Mouse (Mus musculus): ENCODE data around the gene Tspan9. TPM values are rescaled to one million over a fixed set of nuclear protein-coding genes. Genes with fewer than 3 reads are reported as not detected.
A peak's percentile ranks its signal among the peaks of the same experiment; 100 is the strongest.

The Tspan9 gene
- polyA plus RNA-seq, 1 experiment from 2014 or later = 69.7 TPM

- Histone ChIP-seq H3K9me3 (no peaks in the 10 kb centered on the region), H3K27me3 (replicated peaks; ENCODE audit: low read depth, poor library complexity, severe bottlenecking) (peaks cover 27% of the 10 kb centered on the region), H3K4me1 (peaks cover 96% of the 10 kb centered on the region), H3K27ac (replicated peaks) (peak overlapping the region; percentile 11; the same call in 1 of the 2 replicates), H3K4me3 (no peak overlapping the region), H3K36me3 (replicated peaks) (no peaks in the 10 kb centered on the region)
- WGBS = 40% methylated on average over 6 of the region's 6 CpGs
- DNase-seq (ENCODE audit: low spot score) = no peak
Observed at GRCm38 (mm10) chr6:128038568-128038967, 104.8 kb downstream of the Tspan9 start.

GRCm38 (mm10) chr6:128036597-128036996 lies 106.8 kb downstream of the Tspan9 start:
- DNase-seq (ENCODE audit: low spot score) = no peak
- H3K4me1 ChIP-seq = peaks cover 94% of the 10 kb centered on the region
- no peaks in the 10 kb centered on the region for H3K9me3 ChIP-seq
- H3K27me3 ChIP-seq (replicated peaks; ENCODE audit: low read depth, poor library complexity, severe bottlenecking) = peaks cover 38% of the 10 kb centered on the region
- no peaks in the 10 kb centered on the region for H3K36me3 ChIP-seq (replicated peaks)
- H3K4me3 ChIP-seq = no peak overlapping the region
- no peak overlapping the region for H3K27ac ChIP-seq (replicated peaks)
- WGBS = 72% methylated on average over 9 of the region's 9 CpGs

GRCm38 (mm10) chr6:128035930-128036309 lies 107.5 kb downstream of the Tspan9 start:
- peaks cover 92% of the 10 kb centered on the region for H3K4me1 ChIP-seq
- 8% methylated on average over 4 of the region's 4 CpGs for WGBS
- H3K27ac ChIP-seq (replicated peaks) = peak overlapping the region; percentile 83

GRCm38 (mm10) chr6:128035250-128035929 lies 108.0 kb downstream of the Tspan9 start:
- peak overlapping the region; percentile 74 for H3K4me3 ChIP-seq
- H3K4me1 ChIP-seq = peaks cover 92% of the 10 kb centered on the region
- peaks cover 38% of the 10 kb centered on the region for H3K27me3 ChIP-seq (replicated peaks; ENCODE audit: low read depth, poor library complexity, severe bottlenecking)
- no peaks in the 10 kb centered on the region for H3K9me3 ChIP-seq
- no peaks in the 10 kb centered on the region for H3K36me3 ChIP-seq (replicated peaks)
- peak overlapping the region; percentile 83 for H3K27ac ChIP-seq (replicated peaks)
- peak; percentile 62 for DNase-seq (ENCODE audit: low spot score)
- WGBS = under 1% methylated on average over 36 of the region's 36 CpGs

More at GRCm38 (mm10) chr6:128035930-128036309, 107.5 kb downstream of the Tspan9 start:
- Histone ChIP-seq H3K9me3 (no peaks in the 10 kb centered on the region), H3K36me3 (replicated peaks) (no peaks in the 10 kb centered on the region), H3K27me3 (replicated peaks; ENCODE audit: low read depth, poor library complexity, severe bottlenecking) (peaks cover 38% of the 10 kb centered on the region), H3K4me3 (peak overlapping the region; percentile 74)
- DNase-seq (ENCODE audit: low spot score) = peak; percentile 42

- Histone ChIP-seq H3K4me1 (peaks cover 93% of the 10 kb centered on the region), H3K4me3 (peak overlapping the region; percentile 74), H3K9me3 (no peaks in the 10 kb centered on the region), H3K27me3 (replicated peaks; ENCODE audit: low read depth, poor library complexity, severe bottlenecking) (peaks cover 38% of the 10 kb centered on the region), H3K36me3 (replicated peaks) (no peaks in the 10 kb centered on the region), H3K27ac (replicated peaks) (peak overlapping the region; percentile 83)
- DNase-seq (ENCODE audit: low spot score) = peak; percentile 94
- under 1% methylated on average over 80 of the region's 80 CpGs for WGBS
Observed at GRCm38 (mm10) chr6:128034317-128035249, 108.8 kb downstream of the Tspan9 start.

- WGBS = 5% methylated on average over 4 of the region's 4 CpGs
- Histone ChIP-seq H3K27me3 (replicated peaks; ENCODE audit: low read depth, poor library complexity, severe bottlenecking) (peaks cover 38% of the 10 kb centered on the region), H3K9me3 (no peaks in the 10 kb centered on the region), H3K36me3 (replicated peaks) (no peaks in the 10 kb centered on the region), H3K27ac (replicated peaks) (peak overlapping the region; percentile 83; the same call in 1 of the 2 replicates), H3K4me1 (peaks cover 93% of the 10 kb centered on the region), H3K4me3 (peak overlapping the region; percentile 74)
- DNase-seq (ENCODE audit: low spot score) = no peak
Observed at GRCm38 (mm10) chr6:128033868-128034250, 109.5 kb downstream of the Tspan9 start.

GRCm38 (mm10) chr6:128033172-128033867 lies 110.1 kb downstream of the Tspan9 start:
- H3K36me3 ChIP-seq (replicated peaks) = no peaks in the 10 kb centered on the region
- H3K27me3 ChIP-seq (replicated peaks; ENCODE audit: low read depth, poor library complexity, severe bottlenecking) = peaks cover 38% of the 10 kb centered on the region
- H3K27ac ChIP-seq (replicated peaks) = peak overlapping the region; percentile 83; the same call in 1 of the 2 replicates
- H3K4me1 ChIP-seq = peaks cover 93% of the 10 kb centered on the region
- peak; percentile 36 for DNase-seq (ENCODE audit: low spot score)
- no peaks in the 10 kb centered on the region for H3K9me3 ChIP-seq
- WGBS = 30% methylated on average over 11 of the region's 11 CpGs
- peak overlapping the region; percentile 74 for H3K4me3 ChIP-seq

GRCm38 (mm10) chr6:128032252-128033171 lies 110.9 kb downstream of the Tspan9 start:
- Histone ChIP-seq H3K27ac (replicated peaks) (no peak overlapping the region), H3K9me3 (no peaks in the 10 kb centered on the region), H3K27me3 (replicated peaks; ENCODE audit: low read depth, poor library complexity, severe bottlenecking) (peaks cover 32% of the 10 kb centered on the region), H3K36me3 (replicated peaks) (no peaks in the 10 kb centered on the region), H3K4me1 (peaks cover 92% of the 10 kb centered on the region), H3K4me3 (peak overlapping the region; percentile 74)
- WGBS = 25% methylated on average over 16 of the region's 16 CpGs
- DNase-seq (ENCODE audit: low spot score) = peak; percentile 87

- no peak overlapping the region for H3K27ac ChIP-seq (replicated peaks)
- peaks cover 23% of the 10 kb centered on the region for H3K27me3 ChIP-seq (replicated peaks; ENCODE audit: low read depth, poor library complexity, severe bottlenecking)
- DNase-seq (ENCODE audit: low spot score) = no peak
- no peaks in the 10 kb centered on the region for H3K9me3 ChIP-seq
- H3K4me3 ChIP-seq = no peak overlapping the region
- H3K36me3 ChIP-seq (replicated peaks) = no peaks in the 10 kb centered on the region
- H3K4me1 ChIP-seq = peaks cover 83% of the 10 kb centered on the region
- WGBS = 63% methylated on average over 2 of the region's 2 CpGs
Observed at GRCm38 (mm10) chr6:128031584-128031983, 111.8 kb downstream of the Tspan9 start.

- Histone ChIP-seq H3K36me3 (replicated peaks) (no peaks in the 10 kb centered on the region), H3K4me3 (no peak overlapping the region), H3K4me1 (peaks cover 78% of the 10 kb centered on the region), H3K9me3 (no peaks in the 10 kb centered on the region), H3K27ac (replicated peaks) (peak overlapping the region; percentile 30; the same call in 1 of the 2 replicates), H3K27me3 (replicated peaks; ENCODE audit: low read depth, poor library complexity, severe bottlenecking) (peaks cover 18% of the 10 kb centered on the region)
- 67% methylated on average over 4 of the region's 4 CpGs for WGBS
- DNase-seq (ENCODE audit: low spot score) = no peak
Observed at GRCm38 (mm10) chr6:128031096-128031495, 112.3 kb downstream of the Tspan9 start.

GRCm38 (mm10) chr6:128030475-128030874 lies 112.9 kb downstream of the Tspan9 start:
- DNase-seq (ENCODE audit: low spot score) = no peak
- Histone ChIP-seq H3K27ac (replicated peaks) (peak overlapping the region; percentile 24; the same call in 1 of the 2 replicates), H3K4me1 (peaks cover 78% of the 10 kb centered on the region), H3K9me3 (no peaks in the 10 kb centered on the region), H3K4me3 (no peak overlapping the region), H3K36me3 (replicated peaks) (no peaks in the 10 kb centered on the region), H3K27me3 (replicated peaks; ENCODE audit: low read depth, poor library complexity, severe bottlenecking) (peaks cover 19% of the 10 kb centered on the region)
- WGBS = 63% methylated on average over 6 of the region's 6 CpGs

All from embryonic facial prominence, embryonic 10.5 days (tissue).